Mouse (Mus musculus): ENCODE results near the gene Odf3l2.

DNA sequence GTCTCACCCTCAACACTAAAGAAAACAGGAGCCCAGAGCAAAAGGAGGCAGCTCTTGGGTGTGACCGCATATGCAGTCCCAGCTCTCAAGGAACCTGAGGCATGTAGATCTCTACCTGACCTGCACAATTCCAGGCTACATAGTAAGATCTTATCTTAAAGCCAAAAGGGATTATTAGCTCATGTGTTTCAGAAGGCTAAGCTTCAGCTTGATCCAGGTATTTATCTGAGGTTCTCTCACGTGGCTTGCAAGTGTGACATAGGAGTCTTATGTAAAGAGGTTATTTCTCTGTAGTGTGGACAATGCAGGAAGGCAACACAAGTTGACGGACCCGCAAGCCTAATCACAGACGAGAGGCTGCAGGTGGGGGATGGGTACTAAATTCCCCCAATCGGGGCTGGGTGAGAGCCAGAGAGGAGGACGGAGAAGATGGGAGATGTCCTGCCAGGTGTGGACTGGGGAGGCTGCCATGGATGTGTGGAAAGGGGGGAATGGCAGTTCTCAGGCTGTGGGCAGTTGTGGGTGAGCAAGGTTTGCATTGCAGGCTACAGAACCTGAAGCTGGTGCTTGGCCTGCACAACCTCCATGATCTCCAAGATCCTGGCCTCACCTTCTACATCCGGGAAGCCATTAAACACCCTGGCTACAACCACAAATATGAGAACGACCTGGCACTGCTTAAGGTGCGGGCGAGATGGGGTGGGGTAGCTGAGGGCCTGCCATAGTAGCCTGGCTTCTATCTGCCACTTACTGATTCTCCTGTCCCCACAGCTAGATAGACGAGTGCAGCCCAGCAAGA is 48.2 kb upstream of the Odf3l2 start:
- no peak for TF ChIP-seq EP300 (IDR thresholded peaks at IDR 0.05; ENCODE audit: insufficient read depth, low read depth, low read length)
- no peak for TF ChIP-seq CTCF (IDR thresholded peaks at IDR 0.05; ENCODE audit: low read depth, low read length)
- TF ChIP-seq POLR2A (IDR thresholded peaks at IDR 0.05; ENCODE audit: insufficient read depth, low read length) = no peak

Measured in ES-Bruce4 (cell line).